Mouse (Mus musculus) liver (tissue): ENCODE data around the gene Gm9195.

ENCODE experiments used
- DNase-seq: peaks from one replicate; pipeline ENCODE4 v3.0.0-alpha.2; 2020; ENCODE audit warnings: mixed read lengths

Gm9195 gene

DNA sequence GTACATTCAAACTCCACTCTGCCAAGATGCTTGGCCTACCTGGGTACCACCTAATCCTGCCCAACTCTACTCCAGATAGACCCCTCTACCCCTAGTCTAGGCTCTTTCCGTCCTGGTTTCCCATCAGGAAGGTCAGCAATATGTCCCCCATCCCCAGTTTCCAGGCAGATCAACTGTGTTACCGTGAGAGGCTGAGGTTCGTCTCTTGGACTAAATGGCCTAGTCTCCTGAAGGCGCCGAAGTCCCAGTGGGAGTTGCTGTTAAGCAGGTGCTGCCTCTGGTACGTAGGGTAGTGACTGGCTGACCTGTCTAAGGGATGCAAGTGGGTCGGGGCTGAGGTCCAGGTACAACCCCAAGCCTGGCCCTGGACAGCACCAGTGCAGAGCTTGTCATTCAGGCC, 50.7 kb downstream of the Gm9195 start:
- DNase-seq, result no peak

- DNase-seq, result no peak
Measured at GRCm38 (mm10) chr14:72440436-72440835, 51.2 kb downstream of the Gm9195 start.

- DNase-seq, result no peak
Measured at GRCm38 (mm10) chr14:72438976-72439375, 52.7 kb downstream of the Gm9195 start.

DNA sequence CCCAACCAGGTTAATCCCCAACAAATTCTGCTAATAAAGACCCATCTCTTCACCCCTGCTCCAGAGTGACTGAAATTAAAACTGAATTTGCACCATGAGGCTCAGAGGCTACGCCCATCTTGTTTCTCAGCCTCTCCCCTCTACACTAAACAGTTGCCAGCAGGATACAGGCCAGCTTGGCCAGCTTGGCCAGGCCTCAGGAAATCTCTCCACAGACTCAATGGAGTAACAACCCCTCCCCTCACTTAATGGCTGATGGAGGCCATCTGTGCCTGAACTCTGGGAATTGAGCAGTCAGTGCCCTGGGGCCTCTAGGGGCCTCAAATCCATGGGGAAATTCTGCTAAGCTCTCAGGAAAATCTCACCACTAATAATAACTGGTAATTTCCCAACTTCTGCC, 101.9 kb downstream of the Gm9195 start:
- DNase-seq, result no peak

- no peak for DNase-seq
Measured at GRCm38 (mm10) chr14:72389288-72389687, 102.3 kb downstream of the Gm9195 start.

GRCm38 (mm10) chr14:72377224-72377623, 114.4 kb downstream of the Gm9195 start:
- peak; percentile 42 for DNase-seq
